Mouse (Mus musculus) urinary bladder, postnatal 25 days (tissue): ENCODE data around the gene Sema3b.

Experiments used
- DNase-seq: peaks from one replicate; pipeline ENCODE4 v3.0.0; 2022; ENCODE audit warnings: low spot score

Sema3b gene

DNA sequence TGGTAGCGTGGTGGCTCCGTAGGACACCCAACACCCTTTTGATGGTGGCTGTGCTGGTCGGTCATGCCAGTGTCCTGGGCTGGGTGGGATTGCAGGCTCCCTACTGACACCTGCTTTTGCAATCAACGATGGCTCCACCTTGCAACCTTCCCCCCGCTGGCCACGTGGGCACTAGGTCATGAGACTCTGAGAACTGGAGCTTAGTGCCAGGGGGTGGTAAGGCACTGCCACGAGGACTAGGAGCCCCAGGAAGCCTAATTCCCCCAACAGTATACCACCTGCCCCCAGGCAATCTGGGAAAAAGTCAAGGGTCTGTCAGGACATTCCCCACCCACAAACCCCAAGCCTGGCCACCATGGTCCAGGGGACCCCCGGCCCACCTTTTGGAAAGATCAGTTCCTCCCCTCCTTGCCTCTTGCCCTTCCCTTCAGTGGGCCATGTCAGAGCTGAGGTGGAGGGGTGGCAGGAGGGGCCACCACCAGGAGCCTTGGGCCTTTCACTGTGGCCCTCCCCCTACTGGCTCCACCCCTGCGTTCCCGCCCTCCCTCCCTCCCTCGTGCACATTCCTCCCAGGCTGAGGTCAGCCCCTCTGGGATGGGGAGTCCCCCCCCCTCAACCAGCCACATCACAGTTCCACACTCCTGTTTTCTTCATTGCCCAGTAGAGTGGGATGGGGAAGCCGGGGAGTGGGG lies at the start of gene Sema3b:
TSS of gene Sema3b (minus strand) at position 489 of the 692 bp plus-strand sequence.
- no peak for DNase-seq

DNA sequence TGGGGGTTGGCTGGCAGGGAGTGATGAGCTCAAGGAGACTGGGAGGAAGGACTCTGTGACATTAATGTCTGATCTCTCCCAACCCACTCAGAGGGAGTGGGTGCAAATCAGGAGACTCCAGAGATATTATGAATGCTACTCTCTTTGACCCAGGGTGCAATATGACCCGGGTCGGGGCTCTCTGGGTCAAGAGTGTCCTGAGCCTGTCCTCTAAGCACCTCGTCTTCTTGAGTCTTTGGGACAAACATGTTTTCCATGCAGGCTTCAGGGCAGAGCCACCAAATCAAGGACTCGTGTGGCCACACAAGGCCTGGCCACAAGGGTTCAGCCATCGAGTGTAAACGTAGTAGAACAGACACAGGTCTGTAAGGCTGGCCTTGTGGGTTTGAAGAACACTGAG lies 49.1 kb upstream of the Sema3b start:
- DNase-seq, result no peak

DNA sequence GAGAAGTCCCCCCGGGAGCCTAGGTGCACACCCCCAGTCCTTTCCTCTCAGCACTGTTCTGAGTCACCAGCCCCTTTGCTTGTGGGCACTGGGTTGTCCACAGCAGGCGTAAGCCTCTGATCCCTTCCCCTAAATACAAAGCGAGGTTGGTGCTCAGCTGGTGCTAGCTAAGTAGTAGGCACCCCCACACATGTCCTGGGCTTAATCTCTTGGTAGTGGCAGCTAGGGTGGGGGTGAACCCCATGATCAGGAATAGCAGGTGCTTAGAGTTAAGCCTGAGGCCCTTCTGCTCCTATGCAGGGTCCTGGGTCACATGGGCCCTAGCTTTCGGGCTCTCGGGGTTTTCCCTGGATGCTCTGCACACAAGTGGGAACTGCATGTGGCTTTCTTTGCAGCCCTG lies 48.1 kb upstream of the Sema3b start:
- DNase-seq, result no peak

DNA sequence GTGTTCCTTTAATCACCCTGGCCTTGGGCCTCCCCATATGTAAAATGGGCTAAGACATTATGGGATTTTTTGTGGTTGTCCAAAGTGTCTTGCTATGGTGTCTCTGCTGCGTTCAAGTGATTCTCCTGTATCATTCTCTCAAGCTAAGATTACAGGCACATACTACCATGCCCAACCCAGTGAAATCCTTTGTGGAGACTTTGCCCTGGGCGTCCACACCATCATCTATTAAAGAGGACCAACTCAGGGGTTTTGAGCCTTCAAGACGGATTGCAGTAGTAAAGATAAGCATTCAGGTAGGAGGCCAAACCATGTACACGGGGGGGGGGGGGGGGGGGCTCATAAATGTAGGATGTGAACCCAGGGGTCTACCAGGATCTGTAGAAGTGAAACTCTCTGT lies 45.6 kb upstream of the Sema3b start:
- DNase-seq, result no peak

DNA sequence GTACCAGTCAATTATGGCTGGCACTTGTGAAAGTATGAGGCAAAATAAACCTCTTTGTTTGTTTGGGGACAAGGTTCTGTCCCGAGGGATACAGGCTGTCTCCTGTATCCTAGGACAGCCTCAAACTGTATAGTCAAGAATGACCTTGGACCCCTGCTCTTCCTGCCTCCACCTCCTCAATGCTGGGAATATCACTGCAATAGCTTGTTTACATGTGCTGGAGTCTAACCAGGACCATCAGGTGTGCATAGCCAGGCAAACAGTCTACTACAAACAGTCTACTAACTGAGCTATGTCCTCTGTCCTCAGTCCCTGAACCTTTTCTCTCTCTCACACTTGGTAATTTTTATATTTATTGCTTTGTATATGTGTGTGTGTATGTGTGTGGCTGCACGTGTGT lies 44.4 kb upstream of the Sema3b start:
- DNase-seq, result no peak

DNA sequence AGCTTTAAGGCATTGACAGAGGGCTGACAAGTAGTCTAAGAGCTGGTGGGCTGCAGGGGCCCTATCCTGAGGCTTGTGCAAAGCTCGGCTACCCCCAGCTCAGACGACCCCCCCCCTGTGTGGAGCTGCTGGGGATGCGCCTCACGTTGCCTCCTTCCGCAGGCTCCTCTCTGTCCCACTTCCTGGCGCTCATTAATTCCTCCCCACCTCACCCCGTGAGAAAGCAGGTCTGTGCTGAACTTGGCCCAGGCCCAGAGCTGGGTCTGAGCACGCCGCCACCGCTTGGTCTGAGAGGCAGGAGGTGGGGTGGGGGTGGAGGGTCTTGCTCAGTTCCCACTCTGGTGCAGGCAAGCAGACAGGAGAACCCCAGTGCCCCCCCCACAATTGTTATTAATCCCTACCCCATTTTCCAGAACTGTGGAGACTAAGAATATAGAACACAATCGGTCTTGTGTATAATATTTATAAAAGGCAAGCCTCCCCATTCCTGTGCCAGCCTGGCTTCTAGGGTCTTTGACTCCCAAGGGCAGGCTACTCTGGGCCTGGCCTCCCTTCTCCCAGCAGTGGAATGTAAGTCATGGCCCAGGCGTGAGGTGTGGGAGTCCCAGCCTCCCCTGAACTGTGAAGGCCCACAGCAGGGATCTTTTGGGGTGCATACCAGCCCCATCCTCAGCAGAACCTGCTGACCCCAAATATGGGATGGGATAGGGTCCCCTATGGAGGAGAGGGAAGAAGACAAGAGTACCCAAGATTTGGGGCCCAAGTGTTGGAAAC lies 41.9 kb upstream of the Sema3b start:
- no peak for DNase-seq

DNA sequence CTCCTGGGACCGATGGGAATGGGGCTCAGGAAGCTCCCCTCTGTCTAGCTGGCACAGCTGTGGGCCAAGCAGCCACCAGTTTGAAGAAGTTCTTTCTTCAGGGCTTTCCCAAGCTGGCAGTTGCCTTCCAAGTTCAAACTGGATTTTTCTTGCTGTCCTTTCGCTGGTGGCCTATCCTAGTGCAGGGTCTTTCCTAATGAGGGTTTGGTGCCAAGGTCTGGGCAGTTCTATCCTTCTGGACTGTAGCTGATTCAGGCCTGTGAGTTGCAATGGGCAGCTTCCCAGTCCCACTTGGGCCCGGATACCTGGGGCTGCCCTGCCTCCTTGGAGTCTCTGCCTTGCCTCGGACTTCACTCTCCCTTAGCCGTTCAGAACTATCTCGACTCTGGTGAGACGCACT lies 41.2 kb upstream of the Sema3b start:
- DNase-seq, result no peak

DNA sequence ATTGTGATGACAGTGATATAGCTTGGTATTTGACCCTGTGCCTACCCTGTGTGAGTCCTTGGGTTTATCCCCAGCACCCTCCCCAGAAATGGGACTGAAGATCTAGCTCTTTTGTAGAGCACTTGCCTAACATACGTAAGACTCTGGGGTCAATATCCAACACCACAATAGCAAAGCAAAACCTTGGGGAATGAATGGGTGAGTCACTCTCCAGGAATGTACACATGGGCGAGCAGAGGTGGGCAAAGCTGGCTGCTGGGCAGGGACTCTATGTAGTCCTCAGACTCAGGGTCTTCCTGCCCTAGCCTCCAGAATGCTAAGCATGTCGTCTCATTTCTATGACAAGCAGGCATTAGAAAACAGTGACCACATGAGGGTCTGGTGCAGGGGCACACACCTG lies 39.7 kb upstream of the Sema3b start:
- DNase-seq, result no peak

DNA sequence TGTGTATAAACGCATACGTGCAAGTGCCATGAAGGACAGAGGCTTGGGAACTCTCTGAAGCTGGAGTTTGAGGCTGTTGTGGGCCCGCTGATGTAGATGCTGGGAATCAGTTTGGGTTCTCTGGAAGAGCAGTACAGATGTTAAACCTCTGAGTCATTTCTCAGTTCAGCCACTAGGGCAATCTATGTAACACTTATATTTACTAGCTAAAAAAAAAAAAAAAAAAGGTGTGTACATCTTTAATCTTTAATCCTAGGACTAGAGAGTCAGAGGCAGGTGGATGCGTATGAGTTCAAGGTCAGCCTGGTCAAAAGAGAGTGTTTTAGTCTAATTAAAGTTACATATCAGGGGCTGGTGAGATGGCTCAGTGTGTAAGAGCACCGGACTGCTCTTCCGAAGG lies 37.9 kb upstream of the Sema3b start:
- DNase-seq, result no peak

DNA sequence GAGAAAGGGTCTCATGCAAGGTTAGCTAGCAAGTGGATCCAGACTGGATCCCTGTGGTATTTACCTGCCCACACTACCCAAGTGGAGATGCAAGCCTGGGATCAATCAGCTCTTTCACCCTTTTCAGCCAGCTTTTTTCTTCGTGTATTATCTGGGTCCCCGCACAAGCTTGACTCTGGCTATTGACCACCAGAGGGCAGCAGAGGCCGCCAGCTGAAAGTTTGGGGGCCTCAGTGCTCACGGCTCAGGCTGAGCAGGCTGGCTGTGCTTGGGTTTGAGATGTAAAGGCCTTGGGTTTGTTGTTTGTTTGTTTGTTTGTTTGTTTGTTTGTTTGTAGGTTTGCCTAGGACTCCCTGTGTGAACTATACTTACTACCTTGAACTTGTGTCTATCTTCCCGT lies 36.5 kb upstream of the Sema3b start:
- peak; percentile 78 for DNase-seq

DNA sequence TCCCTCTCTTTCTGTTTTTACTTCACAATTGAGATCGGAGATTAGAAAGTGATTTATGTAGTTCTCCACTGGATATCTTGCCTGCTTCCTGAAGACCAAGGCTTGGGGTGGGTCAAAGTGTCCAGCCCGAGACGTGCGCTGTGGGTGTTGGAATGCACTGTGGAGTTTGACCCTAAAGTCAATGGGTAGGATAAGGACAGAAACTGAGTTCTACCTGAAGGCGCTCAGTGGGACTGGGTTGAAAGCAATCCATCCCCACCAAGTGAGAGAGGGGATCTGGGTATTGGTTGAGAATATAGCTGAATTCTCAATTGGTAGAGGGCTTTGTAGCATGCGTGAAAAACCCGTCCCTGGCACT lies 36.1 kb upstream of the Sema3b start:
- DNase-seq, result no peak

DNA sequence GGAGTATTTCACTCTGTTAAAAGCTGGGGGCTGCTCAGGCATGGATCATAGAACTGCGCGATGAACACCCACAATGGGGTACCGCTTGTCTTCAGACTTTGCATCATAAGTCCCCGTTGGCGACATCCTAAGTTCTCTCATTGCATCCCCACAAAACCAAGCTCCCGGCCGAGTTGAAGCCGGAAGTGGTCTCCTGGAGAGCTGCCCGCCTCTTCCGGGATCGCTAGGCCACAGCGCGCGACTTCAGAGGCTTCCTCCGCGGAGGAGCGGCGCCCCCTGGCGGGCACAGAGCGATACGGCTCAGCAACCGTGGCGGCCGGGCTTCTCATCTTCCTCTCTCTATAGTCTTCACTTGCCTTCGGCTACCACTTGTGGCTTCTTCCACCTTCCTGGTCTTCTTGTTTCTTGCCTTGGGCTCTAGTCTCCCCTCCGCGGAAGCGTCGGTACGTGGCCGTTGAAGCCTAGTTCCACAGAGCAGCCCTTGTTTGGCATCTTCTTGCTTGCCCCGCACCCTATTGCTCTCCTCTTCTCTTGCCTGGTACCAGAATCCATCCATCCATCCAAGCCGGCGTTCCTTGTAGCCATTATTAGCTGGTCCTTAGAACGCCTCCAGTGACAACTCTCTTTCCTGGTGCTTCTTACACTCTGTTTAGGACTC lies 35.6 kb upstream of the Sema3b start:
- peak; percentile 96 for DNase-seq

DNA sequence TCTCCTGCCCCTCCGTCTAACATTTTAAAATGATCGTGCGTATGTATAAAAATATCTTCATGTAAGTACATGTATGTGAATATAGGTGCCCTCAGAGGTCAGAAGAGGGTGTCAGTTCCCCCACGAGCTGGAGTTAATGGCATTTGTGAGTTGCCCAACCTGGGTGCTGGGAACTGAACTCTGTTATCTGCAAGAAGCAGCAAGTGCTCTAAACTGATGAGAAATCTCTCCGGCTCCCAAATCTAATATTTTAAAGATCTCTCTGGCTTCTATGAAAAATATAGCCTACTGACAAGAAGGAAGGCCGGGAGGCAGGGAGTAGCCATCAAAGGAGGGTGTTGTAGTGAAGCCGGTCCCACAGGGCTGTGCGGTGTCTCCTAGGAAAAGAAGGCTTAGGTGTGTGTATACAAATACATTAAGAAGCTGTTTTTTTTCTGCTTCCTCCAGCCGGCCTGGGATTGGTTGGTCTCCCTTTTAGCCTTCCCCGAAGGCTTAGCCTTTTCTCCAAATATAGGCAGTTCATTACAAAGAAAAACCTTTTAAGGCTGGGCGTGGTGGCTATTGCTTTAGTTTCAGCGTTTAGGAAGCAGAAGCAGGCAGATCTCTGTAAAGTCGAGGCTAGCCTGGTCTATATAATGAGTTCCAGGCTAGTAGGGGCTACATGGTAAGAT lies 34.6 kb upstream of the Sema3b start:
- no peak for DNase-seq

DNA sequence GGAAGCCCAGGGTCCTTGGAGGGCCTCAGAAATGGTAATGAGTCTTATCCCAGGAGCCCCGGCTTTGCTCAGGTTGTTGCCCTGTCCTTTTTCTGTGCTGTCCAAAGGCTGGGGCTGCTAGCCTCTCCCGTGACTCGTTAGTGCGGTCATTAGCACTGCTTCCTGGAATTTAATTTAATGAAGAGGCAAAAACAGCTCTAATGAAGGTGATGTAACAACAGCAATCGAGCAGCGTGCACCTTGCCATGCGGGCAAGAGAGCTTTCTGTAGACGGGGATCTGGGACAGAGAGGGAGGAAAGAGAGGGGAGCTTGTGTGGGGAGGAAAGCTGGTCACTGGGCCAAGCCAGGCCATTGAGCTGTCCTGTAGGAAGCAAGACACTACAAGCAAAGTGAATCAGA lies 32.6 kb upstream of the Sema3b start:
- no peak for DNase-seq

DNA sequence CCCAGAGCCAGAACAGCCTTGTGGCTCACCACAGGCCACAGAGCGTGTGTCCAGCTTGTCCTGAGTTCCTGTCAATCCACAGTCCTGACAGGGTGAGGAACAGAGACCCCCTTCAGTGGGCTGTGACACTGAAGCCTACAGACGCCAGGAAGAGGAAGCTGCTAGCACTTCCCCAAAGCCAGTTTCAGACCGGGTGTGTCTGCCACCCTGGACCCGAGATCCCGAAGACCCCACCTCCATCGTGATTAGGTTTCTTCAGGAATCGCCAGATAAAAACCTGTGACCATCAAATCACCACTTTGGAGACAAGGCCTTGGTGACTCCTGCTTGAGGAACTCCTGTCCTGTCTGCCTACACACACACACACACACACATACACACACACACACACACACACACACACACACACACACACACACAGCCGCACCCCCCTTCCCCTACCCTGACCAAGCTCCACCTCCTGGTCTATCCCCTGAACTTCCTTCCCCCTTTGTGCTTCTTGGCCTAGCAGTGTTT lies 31.3 kb upstream of the Sema3b start:
- DNase-seq, result no peak

DNA sequence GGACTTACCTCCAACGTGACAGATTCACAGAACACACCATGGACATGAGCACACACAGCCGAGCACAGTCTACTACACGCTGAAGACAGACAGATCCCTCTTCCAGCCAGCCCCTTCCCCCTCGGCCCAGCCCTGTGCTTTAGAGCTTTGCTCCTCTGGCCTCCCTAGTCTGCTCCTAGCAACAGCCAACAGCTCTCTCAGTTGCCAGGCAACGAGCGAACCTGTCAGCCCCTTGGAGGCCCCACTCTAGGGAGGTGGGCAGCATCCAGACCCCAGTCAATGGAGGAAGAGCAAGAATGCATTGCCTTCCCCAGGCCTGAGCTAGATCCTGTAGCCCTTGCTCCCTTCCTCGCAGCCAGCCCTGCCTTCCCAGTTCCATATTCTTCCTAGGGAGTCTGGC lies 28.0 kb upstream of the Sema3b start:
- no peak for DNase-seq

DNA sequence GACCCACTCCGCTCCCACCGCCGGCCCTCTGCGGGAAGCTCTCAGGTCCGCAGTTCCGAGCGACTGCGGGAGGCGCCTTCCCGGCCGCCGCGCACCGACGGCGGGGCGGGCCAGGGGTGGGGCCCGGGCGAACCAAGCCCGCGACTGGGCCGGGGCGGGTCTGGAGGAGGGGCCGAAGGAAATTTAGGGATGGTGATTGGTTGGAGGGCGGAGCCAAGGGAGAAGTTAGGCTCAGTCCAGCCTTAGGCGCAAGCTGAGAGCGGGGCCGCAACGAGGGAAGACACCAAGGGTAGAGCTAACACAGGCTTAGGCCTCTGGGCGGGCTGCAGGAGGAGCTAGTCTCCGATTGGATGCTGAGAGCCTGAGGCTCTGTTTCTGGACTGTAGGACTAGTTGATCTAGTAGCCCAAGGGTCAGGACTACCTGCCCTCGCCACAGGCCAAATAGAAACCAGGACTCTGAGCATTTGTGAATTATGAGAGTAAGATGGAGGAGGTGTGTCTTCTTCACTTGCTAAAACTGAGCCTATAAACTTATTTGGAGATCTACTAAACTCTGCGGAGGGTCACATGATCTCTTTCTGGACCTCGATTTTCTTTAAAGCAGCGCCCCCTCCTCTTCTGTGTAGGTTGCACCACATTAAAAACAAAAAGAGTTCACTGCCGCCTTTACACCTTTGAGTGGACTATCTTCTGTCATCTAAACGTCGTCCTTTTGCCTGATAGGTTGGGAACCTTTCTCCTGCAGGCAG lies 26.4 kb upstream of the Sema3b start, which contains the start of gene Gnai2:
TSS of gene Gnai2 (minus strand) at position 89 of the 750 bp plus-strand sequence.
- DNase-seq, result peak; percentile 93

DNA sequence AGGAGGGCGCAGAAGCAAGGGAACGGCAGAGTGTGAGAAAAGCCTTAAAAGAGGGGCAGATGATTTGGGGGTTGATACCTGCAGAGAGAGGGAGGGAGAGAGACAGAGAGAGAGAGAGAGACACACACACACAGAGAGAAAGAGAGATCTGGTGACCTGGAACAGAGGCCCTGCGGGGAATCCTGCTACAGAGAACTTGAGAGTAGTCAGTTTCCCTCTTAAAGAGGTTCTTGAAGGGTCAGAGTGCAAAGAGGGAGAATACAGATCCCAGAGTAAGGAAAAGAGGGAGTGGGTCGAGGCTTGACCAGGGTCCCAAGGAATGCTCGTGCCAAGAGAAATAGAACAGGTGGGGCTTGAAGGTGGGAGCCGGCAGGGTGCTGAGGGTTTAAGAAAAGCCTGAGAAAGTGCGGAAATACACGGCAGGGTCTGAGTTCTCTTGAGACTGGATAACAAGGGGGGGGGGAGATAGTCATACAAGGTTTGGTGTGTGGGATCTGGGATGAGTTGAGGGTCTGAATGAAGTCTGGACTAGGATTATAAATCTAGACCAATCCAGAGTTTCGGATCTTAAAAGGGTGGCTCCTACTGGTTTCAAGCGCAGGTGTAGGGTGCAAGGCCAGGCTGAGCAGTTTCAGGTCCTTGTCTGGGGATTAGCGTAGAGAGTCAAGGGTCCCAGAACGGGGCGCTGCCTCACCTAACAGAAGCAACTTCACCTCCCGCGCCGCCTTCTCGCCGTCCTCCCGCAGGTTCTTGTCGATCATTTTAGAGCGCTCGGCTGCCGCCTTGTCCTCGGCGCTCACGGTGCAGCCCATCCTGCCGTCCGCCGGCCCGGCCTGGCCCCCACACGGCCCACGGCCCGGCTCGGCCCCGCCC lies 25.6 kb upstream of the Sema3b start:
- no peak for DNase-seq

DNA sequence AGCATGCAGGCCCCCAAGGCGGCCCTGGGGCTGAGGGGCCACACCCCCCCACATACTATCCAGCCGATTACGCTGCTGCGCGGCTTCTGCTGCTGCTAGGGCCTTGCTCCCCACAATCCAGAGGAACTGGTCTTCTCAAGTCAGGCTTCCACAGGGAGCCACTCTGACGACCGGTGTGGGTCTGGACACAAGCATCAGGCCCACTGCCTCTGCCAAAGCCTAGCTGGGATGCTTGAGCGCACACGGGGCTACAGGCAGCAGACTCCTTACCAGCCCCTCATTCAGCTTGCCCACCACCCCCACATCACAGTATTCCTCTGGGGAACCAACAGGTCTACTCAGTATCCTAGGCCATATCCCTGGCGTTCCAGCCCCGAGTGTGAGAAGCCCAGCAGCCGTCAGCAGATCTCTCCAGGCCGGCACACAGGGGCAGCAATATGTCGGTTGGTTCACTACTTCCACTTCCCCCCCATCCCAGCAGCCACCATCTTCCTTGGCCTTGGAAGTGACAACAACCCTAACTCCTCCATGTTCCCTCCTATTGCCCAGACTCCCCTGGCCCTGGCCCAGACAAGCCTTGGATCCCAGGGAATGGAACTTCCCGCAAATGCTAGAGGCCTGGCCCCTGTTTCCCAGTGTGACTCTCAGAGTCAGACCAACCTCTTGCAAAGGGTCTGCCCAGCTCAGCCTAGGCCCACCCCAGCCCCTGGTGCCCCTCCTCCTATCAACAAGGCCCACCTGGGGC lies 24.8 kb upstream of the Sema3b start:
- no peak for DNase-seq

DNA sequence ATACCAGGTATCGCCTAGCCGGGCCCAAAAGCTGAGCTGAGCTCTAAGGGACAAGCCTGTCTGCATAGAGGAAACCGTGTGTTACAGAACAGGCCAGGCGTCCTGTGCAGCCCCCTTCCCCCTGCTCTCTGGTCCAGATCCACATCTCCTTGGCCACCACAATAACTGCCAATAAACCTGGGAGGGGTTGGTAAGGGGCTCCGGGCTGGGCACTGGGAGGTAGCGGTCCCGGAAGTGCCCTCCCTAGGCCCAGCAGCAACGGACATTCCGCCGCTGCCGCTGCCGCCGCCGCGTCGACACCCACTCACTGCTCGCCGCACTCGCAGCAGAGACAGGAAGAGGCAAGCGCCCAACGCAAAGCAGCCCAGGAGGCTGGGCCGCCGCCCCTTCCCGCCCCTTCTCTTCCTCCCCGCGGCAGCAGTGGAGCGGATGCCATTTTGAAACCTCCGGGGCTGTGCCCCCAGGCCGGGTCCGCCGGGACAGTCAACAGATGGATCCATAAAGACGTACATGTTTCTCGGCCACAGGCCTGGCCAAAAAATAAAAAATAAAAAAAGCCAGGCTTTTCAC lies 24.1 kb upstream of the Sema3b start:
- DNase-seq, result peak; percentile 73
